Mouse (Mus musculus): Measurements from ENCODE around the gene Gal3st4. TPM values are rescaled to one million over a fixed set of nuclear protein-coding genes. Genes with fewer than 3 reads are reported as not detected.
"Not testable (repeated sequence)": the region's sequence is repeated elsewhere in the genome, so short reads cannot be mapped to it uniquely, and the experiment has no call there.

Gene Gal3st4
- polyA plus RNA-seq, 1 experiment from 2014 or later, result 4.6 TPM

- H3K27me3 ChIP-seq (ENCODE audit: control insufficient read depth, insufficient read depth, low read length), result no peaks in the 10 kb centered on the region
- no peaks in the 10 kb centered on the region for H3K4me1 ChIP-seq (replicated peaks; ENCODE audit: control insufficient read depth, insufficient read depth, low read length)
- H3K4me3 ChIP-seq (ENCODE audit: low read depth, low read length), result no peak overlapping the region
- H3K9ac ChIP-seq (ENCODE audit: low read depth, low read length), result no peak overlapping the region
- H3K9me3 ChIP-seq (ENCODE audit: control insufficient read depth, low read length), result no peaks in the 10 kb centered on the region
- H3K4me2 ChIP-seq (replicated peaks; ENCODE audit: low read depth, low read length), result no peak overlapping the region
- H3K36me3 ChIP-seq (ENCODE audit: control insufficient read depth, insufficient read depth, low read length), result no peaks in the 10 kb centered on the region
- DNase-seq (ENCODE audit: low spot score), result peak; percentile 83
- 24% methylated on average over 4 of the region's 4 CpGs for WGBS
- no peak overlapping the region for H3K27ac ChIP-seq (ENCODE audit: low read depth, low read length)
- no peak for ATAC-seq (ENCODE audit: low FRiP score)
Observed at GRCm38 (mm10) chr5:138222111-138222510, 50.5 kb downstream of the Gal3st4 start.

GRCm38 (mm10) chr5:138219864-138220263, 52.8 kb downstream of the Gal3st4 start:
- ATAC-seq (ENCODE audit: low FRiP score) (no peak), DNase-seq (ENCODE audit: low spot score) (no peak)
- no peak overlapping the region for H3K27ac ChIP-seq (ENCODE audit: low read depth, low read length)
- H3K27me3 ChIP-seq (ENCODE audit: control insufficient read depth, insufficient read depth, low read length), result no peaks in the 10 kb centered on the region
- H3K4me1 ChIP-seq (replicated peaks; ENCODE audit: control insufficient read depth, insufficient read depth, low read length), result no peaks in the 10 kb centered on the region
- no peaks in the 10 kb centered on the region for H3K36me3 ChIP-seq (ENCODE audit: control insufficient read depth, insufficient read depth, low read length)
- WGBS, result 79% methylated on average over 2 of the region's 2 CpGs
- no peak overlapping the region for H3K4me3 ChIP-seq (ENCODE audit: low read depth, low read length)
- H3K9me3 ChIP-seq (ENCODE audit: control insufficient read depth, low read length), result no peaks in the 10 kb centered on the region
- no peak overlapping the region for H3K9ac ChIP-seq (ENCODE audit: low read depth, low read length)
- no peak overlapping the region for H3K4me2 ChIP-seq (replicated peaks; ENCODE audit: low read depth, low read length)

- not testable (repeated sequence) for H3K4me3 ChIP-seq (ENCODE audit: low read depth, low read length); H3K27ac ChIP-seq (ENCODE audit: low read depth, low read length); H3K36me3 ChIP-seq (ENCODE audit: control insufficient read depth, insufficient read depth, low read length); H3K27me3 ChIP-seq (ENCODE audit: control insufficient read depth, insufficient read depth, low read length); ATAC-seq (ENCODE audit: low FRiP score); H3K9ac ChIP-seq (ENCODE audit: low read depth, low read length); H3K4me2 ChIP-seq (replicated peaks; ENCODE audit: low read depth, low read length); H3K4me1 ChIP-seq (replicated peaks; ENCODE audit: control insufficient read depth, insufficient read depth, low read length); DNase-seq (ENCODE audit: low spot score); H3K9me3 ChIP-seq (ENCODE audit: control insufficient read depth, low read length)
- 93% methylated on average over 13 of the region's 13 CpGs for WGBS
Observed at GRCm38 (mm10) chr5:138216632-138217031, 56.0 kb downstream of the Gal3st4 start.

Other genes with a start within 250 kb of the Gal3st4 start
- gene Smok3c, start 219.6 kb downstream of the Gal3st4 start, polyA plus RNA-seq (2014; fragmentation: Nextera tagmentation; extraction: Ambion mirVana), result not detected in 2 replicates
- 32.5 and 39.4 TPM in 2 replicates for gene Zkscan1, start 187.8 kb downstream of the Gal3st4 start, polyA plus RNA-seq (2014; fragmentation: Nextera tagmentation; extraction: Ambion mirVana)
- gene Zscan21, start 155.9 kb downstream of the Gal3st4 start, polyA plus RNA-seq (2014; fragmentation: Nextera tagmentation; extraction: Ambion mirVana), result 110 and 124 TPM in 2 replicates
- 28.9 and 33.4 TPM in 2 replicates for gene Zfp113, start 117.1 kb downstream of the Gal3st4 start, polyA plus RNA-seq (2014; fragmentation: Nextera tagmentation; extraction: Ambion mirVana)
- 261 and 292 TPM in 2 replicates for gene Cops6, start 111.8 kb downstream of the Gal3st4 start, polyA plus RNA-seq (2014; fragmentation: Nextera tagmentation; extraction: Ambion mirVana)
- 15.8 and 19.9 TPM in 2 replicates for gene Ap4m1, start 100.8 kb downstream of the Gal3st4 start, polyA plus RNA-seq (2014; fragmentation: Nextera tagmentation; extraction: Ambion mirVana)
- gene Mcm7, start 100.4 kb downstream of the Gal3st4 start, polyA plus RNA-seq (2014; fragmentation: Nextera tagmentation; extraction: Ambion mirVana), result 220 and 253 TPM in 2 replicates
- 106 and 110 TPM in 2 replicates for gene Taf6, start 85.4 kb downstream of the Gal3st4 start, polyA plus RNA-seq (2014; fragmentation: Nextera tagmentation; extraction: Ambion mirVana)
- gene Cnpy4, start 85.4 kb downstream of the Gal3st4 start, polyA plus RNA-seq (2014; fragmentation: Nextera tagmentation; extraction: Ambion mirVana), result 52.4 and 56.4 TPM in 2 replicates
- 8.6 and 12.0 TPM in 2 replicates for gene Mblac1, start 78.5 kb downstream of the Gal3st4 start, polyA plus RNA-seq (2014; fragmentation: Nextera tagmentation; extraction: Ambion mirVana)
- gene Nxpe5, start 46.9 kb downstream of the Gal3st4 start, polyA plus RNA-seq (2014; fragmentation: Nextera tagmentation; extraction: Ambion mirVana), result not detected in 2 replicates
- gene Lamtor4, start 17.4 kb downstream of the Gal3st4 start, polyA plus RNA-seq (2014; fragmentation: Nextera tagmentation; extraction: Ambion mirVana), result 51.0 and 54.4 TPM in 2 replicates
- 7.0 and 7.1 TPM in 2 replicates for gene BC037034, start 8.8 kb downstream of the Gal3st4 start, polyA plus RNA-seq (2014; fragmentation: Nextera tagmentation; extraction: Ambion mirVana)
- gene Gm43720, start 7.1 kb upstream of the Gal3st4 start, polyA plus RNA-seq (2014; fragmentation: Nextera tagmentation; extraction: Ambion mirVana), result 0.06 TPM in 2 replicates
- 20.8 and 23.9 TPM in 2 replicates for gene Gpc2, start 7.2 kb upstream of the Gal3st4 start, polyA plus RNA-seq (2014; fragmentation: Nextera tagmentation; extraction: Ambion mirVana)
- 3.0 and 3.5 TPM in 2 replicates for gene Stag3, start 7.4 kb upstream of the Gal3st4 start, polyA plus RNA-seq (2014; fragmentation: Nextera tagmentation; extraction: Ambion mirVana)
- 0.14 TPM in 1 of 2 replicates, not detected in the other for gene Pvrig, start 69.1 kb upstream of the Gal3st4 start, polyA plus RNA-seq (2014; fragmentation: Nextera tagmentation; extraction: Ambion mirVana)
- 54.0 and 58.2 TPM in 2 replicates for gene Zfp157, start 168.6 kb upstream of the Gal3st4 start, polyA plus RNA-seq (2014; fragmentation: Nextera tagmentation; extraction: Ambion mirVana)